Mouse (Mus musculus) adipose tissue, adult 10 weeks (tissue): ENCODE results near the gene Tomm22. TPM values are rescaled to one million over a fixed set of nuclear protein-coding genes. Genes with fewer than 3 reads are reported as not detected.

Source experiments
- polyA plus RNA-seq: library from polyadenylated mRNA; stranded (reverse); fragments of 350-450 nt; fragmentation: Illumina TruSeq; extraction: RNeasy Lipid Tissue Mini Kit (QIAGEN cat#74804); gene quantifications from one replicate; pipeline ENCODE4 v1.2.3, GENCODE M21; 2014; ENCODE audit warnings: low read depth, low replicate concordance

Tomm22 gene
- polyA plus RNA-seq: 102 TPM

GRCm38 (mm10) chr15:79670249-79670971, at the start of gene Tomm22:
Gene Tomm22 (plus strand): TSS chr15:79670861.

GRCm38 (mm10) chr15:79658531-79659375, 11.9 kb upstream of the Tomm22 start, which contains the start of the genes Fam227a and Cby1:
Gene Fam227a (minus strand): TSS chr15:79658956.
Gene Cby1 (plus strand): TSS chr15:79659199.

GRCm38 (mm10) chr15:79687646-79688267, 17.1 kb downstream of the Tomm22 start, which contains the start of gene Josd1:
Gene Josd1 (minus strand): TSS chr15:79687919.

GRCm38 (mm10) chr15:79690426-79691022, 19.9 kb downstream of the Tomm22 start, which contains the start of gene Gtpbp1:
Gene Gtpbp1 (plus strand): TSS chr15:79690845.

Other genes with a start within 250 kb of the Tomm22 start
- gene Csnk1e, start 215.3 kb upstream of the Tomm22 start, polyA plus RNA-seq: 58.9 TPM
- gene Kcnj4, start 165.6 kb upstream of the Tomm22 start, polyA plus RNA-seq: not detected
- gene Kdelr3, start 154.4 kb upstream of the Tomm22 start, polyA plus RNA-seq: 16.6 TPM
- gene Ddx17, start 124.1 kb upstream of the Tomm22 start, polyA plus RNA-seq: 340 TPM
- gene Dmc1, start 65.8 kb upstream of the Tomm22 start, polyA plus RNA-seq: 1.0 TPM
- gene Fam227a, start 11.9 kb upstream of the Tomm22 start, polyA plus RNA-seq: 5.0 TPM
- 23.7 TPM for gene Cby1, start 11.7 kb upstream of the Tomm22 start, polyA plus RNA-seq
- 28.7 TPM for gene Josd1, start 17.1 kb downstream of the Tomm22 start, polyA plus RNA-seq
- gene Gtpbp1, start 20.0 kb downstream of the Tomm22 start, polyA plus RNA-seq: 29.5 TPM
- 89.3 TPM for gene Sun2, start 71.7 kb downstream of the Tomm22 start, polyA plus RNA-seq
- 28.9 TPM for gene Dnal4, start 107.0 kb downstream of the Tomm22 start, polyA plus RNA-seq
- gene Nptxr, start 133.9 kb downstream of the Tomm22 start, polyA plus RNA-seq: 6.2 TPM
- gene Npcd, start 163.4 kb downstream of the Tomm22 start, polyA plus RNA-seq: 1.1 TPM
- 64.2 TPM for gene Cbx6, start 163.8 kb downstream of the Tomm22 start, polyA plus RNA-seq
- 76.7 TPM for gene Apobec3, start 220.8 kb downstream of the Tomm22 start, polyA plus RNA-seq